Mouse (Mus musculus): Measurements from ENCODE around the gene Olfr455. TPM values are rescaled to one million over a fixed set of nuclear protein-coding genes. Genes with fewer than 3 reads are reported as not detected.

The Olfr455 gene
- polyA plus RNA-seq (2014; fragmentation: Illumina TruSeq; extraction: RNeasy Lipid Tissue Mini Kit (QIAGEN cat#74804)), result not detected

DNA sequence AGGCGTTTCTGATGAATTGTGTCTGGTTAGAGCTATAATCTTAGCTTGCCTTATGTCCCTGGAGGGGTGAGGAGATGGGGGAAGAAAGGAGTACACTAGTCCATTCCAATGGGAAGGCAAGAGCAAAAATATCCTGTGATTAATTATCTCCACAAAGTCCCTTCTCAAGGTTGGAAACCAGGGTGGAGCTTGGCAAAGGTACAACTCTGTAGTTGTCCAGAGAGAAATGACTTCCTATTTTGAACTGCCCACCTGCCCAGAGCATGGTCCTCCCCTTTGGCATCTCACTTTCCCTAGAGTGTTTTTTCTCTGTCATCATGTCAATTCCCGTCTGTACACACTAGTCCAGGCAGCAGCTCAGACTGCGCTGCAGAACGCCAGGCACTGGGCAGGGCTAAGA lies at the start of gene Olfr455:
TSS of gene Olfr455 (minus strand) at position 127 of the 400 bp plus-strand sequence.

DNA sequence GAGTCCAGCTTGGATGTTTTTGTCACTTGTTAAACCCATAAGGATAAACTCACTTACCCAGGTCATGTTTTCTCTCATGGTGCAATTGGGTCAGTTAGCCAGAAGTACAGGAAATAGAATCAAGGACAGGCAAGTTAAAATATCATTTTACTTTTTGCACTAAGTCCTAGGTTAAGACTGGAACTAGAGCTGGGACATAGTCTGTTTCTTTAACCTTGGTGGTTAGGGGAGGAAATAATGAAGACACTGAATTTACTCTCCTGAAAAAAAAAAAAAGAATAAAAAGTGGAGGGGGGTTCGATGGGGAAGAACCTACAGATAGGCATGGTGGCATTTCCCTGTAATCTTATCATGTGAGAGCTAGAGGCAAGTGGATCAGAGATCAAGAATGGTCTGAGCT lies 60.3 kb downstream of the Olfr455 start, which contains the start of gene Olfr456:
TSS of gene Olfr456 (minus strand) at position 101 of the 400 bp plus-strand sequence.

Other genes with a start within 250 kb of the Olfr455 start
- 0.11 TPM for gene Fam131b, start 222.9 kb downstream of the Olfr455 start, polyA plus RNA-seq (2014; fragmentation: Illumina TruSeq; extraction: RNeasy Lipid Tissue Mini Kit (QIAGEN cat#74804))
- gene Zyx, start 198.0 kb downstream of the Olfr455 start, polyA plus RNA-seq (2014; fragmentation: Illumina TruSeq; extraction: RNeasy Lipid Tissue Mini Kit (QIAGEN cat#74804)), result 2.1 TPM
- gene Epha1, start 174.3 kb downstream of the Olfr455 start, polyA plus RNA-seq (2014; fragmentation: Illumina TruSeq; extraction: RNeasy Lipid Tissue Mini Kit (QIAGEN cat#74804)), result 0.20 TPM
- not detected for gene Tas2r143, start 147.3 kb downstream of the Olfr455 start, polyA plus RNA-seq (2014; fragmentation: Illumina TruSeq; extraction: RNeasy Lipid Tissue Mini Kit (QIAGEN cat#74804))
- gene Tas2r135, start 142.2 kb downstream of the Olfr455 start, polyA plus RNA-seq (2014; fragmentation: Illumina TruSeq; extraction: RNeasy Lipid Tissue Mini Kit (QIAGEN cat#74804)), result not detected
- not detected for gene Tas2r126, start 113.1 kb downstream of the Olfr455 start, polyA plus RNA-seq (2014; fragmentation: Illumina TruSeq; extraction: RNeasy Lipid Tissue Mini Kit (QIAGEN cat#74804))
- gene Olfr458, start 82.4 kb downstream of the Olfr455 start, polyA plus RNA-seq (2014; fragmentation: Illumina TruSeq; extraction: RNeasy Lipid Tissue Mini Kit (QIAGEN cat#74804)), result not detected
- not detected for gene Olfr457, start 71.3 kb downstream of the Olfr455 start, polyA plus RNA-seq (2014; fragmentation: Illumina TruSeq; extraction: RNeasy Lipid Tissue Mini Kit (QIAGEN cat#74804))
- gene Olfr456, start 60.4 kb downstream of the Olfr455 start, polyA plus RNA-seq (2014; fragmentation: Illumina TruSeq; extraction: RNeasy Lipid Tissue Mini Kit (QIAGEN cat#74804)), result not detected
- gene Tcaf3, start 50.1 kb upstream of the Olfr455 start, polyA plus RNA-seq (2014; fragmentation: Illumina TruSeq; extraction: RNeasy Lipid Tissue Mini Kit (QIAGEN cat#74804)), result not detected
- gene Tcaf2, start 97.7 kb upstream of the Olfr455 start, polyA plus RNA-seq (2014; fragmentation: Illumina TruSeq; extraction: RNeasy Lipid Tissue Mini Kit (QIAGEN cat#74804)), result 13.4 TPM
- 178 TPM for gene Tcaf1, start 162.5 kb upstream of the Olfr455 start, polyA plus RNA-seq (2014; fragmentation: Illumina TruSeq; extraction: RNeasy Lipid Tissue Mini Kit (QIAGEN cat#74804))
- not detected for gene Olfr453, start 191.8 kb upstream of the Olfr455 start, polyA plus RNA-seq (2014; fragmentation: Illumina TruSeq; extraction: RNeasy Lipid Tissue Mini Kit (QIAGEN cat#74804))
- gene Olfr38, start 208.8 kb upstream of the Olfr455 start, polyA plus RNA-seq (2014; fragmentation: Illumina TruSeq; extraction: RNeasy Lipid Tissue Mini Kit (QIAGEN cat#74804)), result not detected
- not detected for gene Olfr452, start 237.5 kb upstream of the Olfr455 start, polyA plus RNA-seq (2014; fragmentation: Illumina TruSeq; extraction: RNeasy Lipid Tissue Mini Kit (QIAGEN cat#74804))